Mouse (Mus musculus) neutrophil, adult 5-6 weeks (primary cell): ENCODE results near the gene Abtb2. TPM values are rescaled to one million over a fixed set of nuclear protein-coding genes. Genes with fewer than 3 reads are reported as not detected.

Experiments used
- ATAC-seq: fragments of 151-379, 151-347 bp; 2 replicates; pipeline ENCODE4 v1.8.0; 2017; ENCODE audit warnings: mild to moderate bottlenecking, moderate TSS enrichment; ENCODE audit not compliant: insufficient number of reproducible peaks, poor library complexity, low FRiP score, severe bottlenecking; ENCODE audit errors: extremely low read depth
- total RNA-seq: library from RNA; stranded (forward); fragments of 200-1000 nt; gene quantifications from 2 replicates; pipeline ENCODE4 v1.2.3, GENCODE M21; 2017

Gene Abtb2
- total RNA-seq, 1 experiment from 2014 or later, result 31.3 TPM

- ATAC-seq, result no peak
Measured at GRCm38 (mm10) chr2:103580756-103581155, 14.6 kb downstream of the Abtb2 start.

GRCm38 (mm10) chr2:103581369-103581897, 15.3 kb downstream of the Abtb2 start:
- no peak for ATAC-seq

DNA sequence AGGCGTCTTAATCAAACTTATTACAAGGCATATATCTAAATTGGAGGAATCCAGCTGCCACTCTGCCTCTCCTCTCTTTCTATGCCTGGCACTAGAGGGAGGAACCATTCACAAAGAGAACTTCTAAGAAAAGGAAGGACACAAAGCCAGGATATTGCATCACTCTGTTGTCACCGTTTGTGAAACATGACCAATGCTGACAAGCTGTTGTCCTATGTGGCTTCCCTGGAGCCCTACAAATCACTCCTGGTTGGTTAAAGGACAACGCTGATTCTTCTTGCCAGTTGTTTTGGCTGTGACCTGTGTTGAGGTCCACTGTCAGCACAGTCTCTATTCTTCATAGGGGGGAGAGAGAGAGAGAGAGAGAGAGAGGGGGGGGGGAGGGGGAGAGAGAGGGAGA, 17.2 kb downstream of the Abtb2 start:
- ATAC-seq, result peak; percentile 89

DNA sequence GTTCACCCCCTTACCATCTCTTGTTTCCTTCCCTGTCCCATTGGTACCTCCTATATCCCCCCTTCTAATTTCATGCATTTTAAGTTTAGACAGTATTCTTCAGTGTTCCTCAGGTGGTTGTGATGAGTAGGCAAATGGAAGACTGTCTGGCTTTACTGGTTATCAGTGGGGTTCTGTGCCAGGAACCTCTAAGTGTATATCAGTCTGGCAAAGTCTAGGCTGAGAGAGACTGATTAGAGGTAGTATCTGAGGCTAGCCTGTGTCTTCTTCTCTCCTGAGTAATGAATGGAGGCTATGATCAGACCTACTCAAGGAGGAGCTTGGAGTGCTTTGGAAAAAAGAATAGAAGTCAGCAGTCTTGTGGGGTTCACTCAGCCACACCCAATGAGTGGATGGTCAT, 18.0 kb downstream of the Abtb2 start:
- no peak for ATAC-seq

- no peak for ATAC-seq
Measured at GRCm38 (mm10) chr2:103586423-103586822, 20.3 kb downstream of the Abtb2 start.

DNA sequence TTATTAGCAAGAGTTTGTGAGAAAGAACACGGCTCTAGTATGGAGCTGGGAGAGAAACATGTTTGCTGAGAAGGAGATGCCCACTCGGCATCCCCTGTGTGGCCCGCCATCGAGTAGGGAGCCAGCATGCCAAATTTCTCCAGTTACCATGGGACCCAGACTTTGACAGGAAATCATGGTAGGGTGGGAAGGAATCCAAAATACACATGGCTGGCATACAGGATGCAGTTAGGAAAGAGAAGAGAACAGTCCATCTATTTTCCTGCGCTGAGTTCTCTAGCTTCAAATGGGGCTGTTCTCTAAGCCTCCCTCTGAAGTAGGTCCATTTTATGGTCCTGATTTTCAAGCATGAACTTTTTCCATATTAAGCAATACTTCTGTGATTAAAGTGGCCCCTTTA, 22.7 kb downstream of the Abtb2 start:
- ATAC-seq, result no peak

- no peak for ATAC-seq
Measured at GRCm38 (mm10) chr2:103589400-103589799, 23.3 kb downstream of the Abtb2 start.

DNA sequence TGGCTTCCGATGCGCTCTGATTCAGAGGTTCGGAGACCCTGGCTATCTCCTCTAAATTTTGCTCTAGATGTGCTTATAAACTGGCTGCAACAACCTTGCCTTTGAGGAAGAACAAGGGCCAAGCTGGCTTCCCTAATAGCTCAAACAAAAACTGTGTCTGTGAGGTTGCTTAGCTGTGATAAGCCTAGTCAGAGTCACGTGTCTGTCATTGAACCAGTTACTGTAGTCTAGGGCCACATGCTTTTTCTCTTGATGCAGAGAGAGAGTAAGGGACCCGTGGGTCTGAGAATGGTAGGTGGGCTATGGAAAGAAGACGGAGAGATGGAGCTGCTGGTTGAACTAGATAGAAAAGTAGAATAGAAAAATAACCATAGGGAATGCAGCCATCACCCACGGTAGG, 24.5 kb downstream of the Abtb2 start:
- no peak for ATAC-seq

DNA sequence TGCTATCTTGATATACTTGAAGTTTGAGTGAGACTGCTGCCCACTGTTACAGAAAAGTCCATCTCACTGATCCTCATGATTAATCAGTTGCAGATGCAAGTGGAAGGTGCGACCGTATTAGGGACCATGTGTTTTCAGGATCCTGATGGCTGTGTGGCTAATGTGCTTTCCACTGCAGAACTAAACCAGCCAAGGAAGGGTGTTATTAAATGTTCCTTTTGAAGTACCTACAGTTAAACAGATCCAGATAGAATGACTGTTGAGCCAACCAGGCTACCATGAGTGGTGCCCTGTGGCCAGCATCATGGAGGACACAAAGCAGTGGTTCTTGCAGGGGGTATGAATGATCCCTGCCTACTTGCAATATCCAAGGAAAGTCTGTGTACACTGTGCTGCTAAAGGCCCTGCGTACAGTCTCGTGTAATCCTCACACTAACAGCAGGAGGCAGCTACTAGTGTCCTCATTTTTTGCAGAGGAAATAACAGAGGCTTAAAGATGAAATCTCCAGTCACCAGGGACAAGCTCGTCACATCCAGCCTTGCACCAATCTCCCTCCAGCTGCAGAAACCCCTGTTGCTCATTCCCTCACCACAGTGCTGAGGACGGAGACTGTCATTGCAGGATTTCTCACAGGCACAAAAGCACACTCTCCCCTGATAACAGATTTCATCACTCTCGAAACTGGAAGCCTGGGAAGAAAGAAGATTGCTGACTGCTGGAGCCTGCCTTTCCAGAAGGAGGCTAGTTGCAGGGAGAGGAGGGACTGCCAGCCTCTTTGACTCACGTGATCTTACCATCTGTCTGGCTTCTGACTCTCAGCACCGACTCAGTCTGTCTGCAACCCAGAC, 25.9 kb downstream of the Abtb2 start:
- no peak for ATAC-seq

- ATAC-seq, result no peak
Measured at GRCm38 (mm10) chr2:103592591-103592929, 26.4 kb downstream of the Abtb2 start.

DNA sequence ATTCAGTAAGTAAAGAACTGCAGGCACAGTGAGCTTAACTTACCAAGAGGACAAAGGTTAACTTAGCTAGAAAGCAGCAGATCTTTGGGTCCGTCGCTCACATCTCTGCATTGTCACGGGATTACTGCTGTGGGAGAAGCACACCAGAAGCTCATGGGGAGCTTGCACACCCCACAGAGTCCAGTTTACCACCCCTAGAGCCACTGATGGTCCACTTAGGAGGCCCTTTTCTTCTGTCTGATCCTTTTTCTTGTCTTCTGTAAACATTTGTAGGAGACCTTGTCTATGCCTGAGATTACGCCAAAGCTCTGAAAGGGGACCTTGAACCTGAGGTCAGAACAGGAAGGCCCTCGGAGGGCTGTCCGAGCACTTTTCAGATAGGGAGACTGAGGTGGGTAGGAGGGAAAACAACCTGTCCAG, 28.5 kb downstream of the Abtb2 start:
- no peak for ATAC-seq

DNA sequence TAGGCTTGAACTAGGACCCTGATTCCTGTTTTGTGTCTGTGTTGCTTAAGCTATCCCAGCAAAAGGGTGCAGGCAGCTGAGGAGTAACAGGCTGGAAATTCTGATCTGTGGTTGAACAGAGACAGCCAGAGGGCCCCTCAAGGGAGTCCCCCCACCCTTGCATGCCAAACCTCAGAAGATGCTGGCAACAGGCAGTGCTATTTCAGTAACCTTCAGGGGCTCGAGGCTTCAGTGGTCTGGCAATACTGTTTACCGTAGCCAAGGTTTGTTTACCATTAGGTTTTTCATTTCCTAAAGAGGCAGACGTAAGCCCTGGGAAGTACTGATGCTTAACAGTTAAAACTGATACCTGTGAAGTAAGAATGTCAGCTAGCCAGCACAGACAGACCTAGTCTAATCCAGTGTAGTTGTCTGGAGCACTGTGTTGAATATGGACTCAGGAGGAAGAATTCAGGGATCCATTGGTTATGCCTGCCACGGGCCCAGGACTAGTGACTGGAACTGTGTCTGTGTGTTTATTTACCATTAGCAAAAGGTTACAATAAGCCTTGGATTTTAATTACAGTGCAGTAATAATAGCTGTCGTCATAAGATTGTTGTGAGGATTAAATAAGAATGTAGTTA, 29.0 kb downstream of the Abtb2 start:
- ATAC-seq, result no peak

- no peak for ATAC-seq
Measured at GRCm38 (mm10) chr2:103599296-103599695, 33.2 kb downstream of the Abtb2 start.

DNA sequence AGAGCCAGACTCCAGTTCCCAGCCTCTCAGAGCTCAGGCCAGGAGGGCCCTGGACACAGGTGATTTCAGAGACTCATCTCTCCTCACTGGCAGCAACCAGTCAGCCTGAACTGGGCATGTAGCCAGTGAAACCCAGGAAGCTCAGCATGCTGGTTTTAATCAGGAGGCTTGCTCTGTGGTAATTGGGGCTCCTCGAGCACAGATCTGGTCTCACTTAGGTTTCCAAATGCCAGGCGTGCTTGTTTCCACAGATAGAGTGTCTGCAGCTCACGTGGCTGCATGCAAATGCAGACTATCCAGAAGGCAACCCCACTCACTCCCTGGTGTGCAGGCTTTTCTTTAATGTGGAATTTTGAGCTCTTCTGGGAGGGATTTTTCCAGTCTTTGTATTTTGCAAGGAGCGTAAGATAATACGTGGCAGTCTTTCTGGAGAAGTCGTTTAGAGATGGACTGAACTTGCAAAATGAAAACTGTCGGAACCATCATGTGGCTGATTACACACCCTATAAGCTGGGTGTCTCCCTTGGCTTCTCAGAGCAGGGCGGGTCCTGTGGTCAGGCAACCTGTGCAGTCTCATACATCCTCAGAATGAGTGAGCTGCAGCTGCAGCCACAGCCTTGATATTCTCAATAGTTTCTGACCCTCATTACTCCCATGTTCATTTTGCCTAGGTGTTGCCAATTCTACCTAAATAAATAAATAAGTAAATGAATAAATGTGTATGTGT, 34.2 kb downstream of the Abtb2 start:
- no peak for ATAC-seq

- no peak for ATAC-seq
Measured at GRCm38 (mm10) chr2:103601126-103601525, 35.0 kb downstream of the Abtb2 start.

GRCm38 (mm10) chr2:103601531-103601930, 35.4 kb downstream of the Abtb2 start:
- no peak for ATAC-seq

GRCm38 (mm10) chr2:103603209-103603608, 37.1 kb downstream of the Abtb2 start:
- ATAC-seq, result no peak

DNA sequence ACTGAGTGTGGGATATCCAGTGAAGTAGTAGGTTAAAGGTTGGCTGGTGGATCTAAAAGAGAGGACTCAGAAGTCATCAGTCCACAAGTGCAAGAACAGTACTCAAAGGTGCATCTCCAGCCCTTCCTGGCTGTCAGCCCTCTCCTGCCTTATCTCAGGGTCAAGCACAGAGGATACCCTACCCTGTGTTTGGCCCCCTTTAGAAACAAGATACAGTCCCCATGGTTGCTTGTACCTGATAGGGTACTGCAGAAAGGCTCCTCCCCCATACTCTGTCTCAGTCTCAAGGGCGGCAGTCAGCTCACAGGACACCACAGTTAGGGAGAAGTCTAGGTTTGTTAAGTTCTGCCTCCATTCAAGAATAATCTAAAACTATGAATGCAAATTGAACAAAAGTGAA, 37.8 kb downstream of the Abtb2 start:
- ATAC-seq, result no peak

DNA sequence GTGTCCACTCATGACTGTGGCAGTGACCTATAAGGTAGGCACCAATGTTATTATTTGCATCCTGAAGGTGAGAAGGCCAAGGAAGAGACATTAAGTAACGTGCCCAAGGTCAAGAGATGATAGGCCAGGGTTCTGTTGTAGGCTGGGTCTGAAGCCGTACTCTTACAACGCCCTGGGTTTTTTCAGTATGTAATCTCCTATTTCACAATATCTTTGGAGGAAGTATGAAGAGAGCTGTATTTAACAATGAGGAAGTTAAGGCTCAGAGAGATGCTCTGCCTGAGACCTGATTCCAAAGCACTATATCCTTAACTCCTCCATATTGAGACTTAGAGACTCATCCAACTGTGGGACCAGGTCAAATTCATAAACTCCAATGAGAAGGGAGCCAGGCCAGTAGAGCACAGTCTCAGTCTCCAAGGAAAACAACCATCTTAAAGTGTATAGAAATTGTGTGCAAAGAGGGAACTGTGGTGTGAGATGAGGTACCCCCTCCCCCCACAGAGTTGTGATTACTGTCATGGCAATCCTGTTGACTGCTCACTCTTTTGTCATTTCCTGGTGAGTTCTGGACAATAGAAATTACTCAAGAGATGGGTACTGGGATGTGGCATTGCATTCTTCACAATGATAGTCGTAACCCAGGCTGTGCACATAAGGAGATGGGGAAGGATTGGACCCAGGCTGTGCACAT, 39.8 kb downstream of the Abtb2 start:
- ATAC-seq, result peak; percentile 87
